Mouse (Mus musculus) liver, embryonic 13.5 days (tissue): Measurements from ENCODE around the gene Cabp4. TPM values are rescaled to one million over a fixed set of nuclear protein-coding genes. Genes with fewer than 3 reads are reported as not detected.

Experiments used
- ATAC-seq: fragments of 200-750 bp; cut with Nextera tagmentation; 2 replicates; pipeline ENCODE4 v1.8.0; 2017; ENCODE audit warnings: low read depth, mild to moderate bottlenecking, moderate number of reproducible peaks, moderate library complexity
- DNase-seq: peaks from one replicate; pipeline ENCODE4 v3.0.0; 2022
- H3K27ac ChIP-seq: fragments of 300-500 bp; sonication (generic); 2 replicates; pipeline ENCODE4 v1.5.1; 2015; ENCODE audit warnings: moderate library complexity, mild to moderate bottlenecking, inconsistent platforms
- H3K27me3 ChIP-seq: fragments of 300-500 bp; sonication (generic); 2 replicates; pipeline ENCODE4 v1.6.1; 2015; ENCODE audit warnings: mild to moderate bottlenecking, inconsistent platforms
- H3K36me3 ChIP-seq: fragments of 300-500 bp; sonication (generic); 2 replicates; pipeline ENCODE4 v1.6.1; 2015; ENCODE audit warnings: mild to moderate bottlenecking, inconsistent platforms
- H3K4me1 ChIP-seq: fragments of 300-500 bp; sonication (generic); replicated peaks from 2 replicates; pipeline ENCODE4 v1.6.1; 2015; ENCODE audit warnings: inconsistent platforms
- H3K4me2 ChIP-seq: fragments of 300-500 bp; sonication (generic); 2 replicates; pipeline ENCODE4 v1.6.1; 2015; ENCODE audit warnings: inconsistent platforms, mild to moderate bottlenecking, moderate library complexity
- H3K4me3 ChIP-seq: fragments of 300-500 bp; sonication (generic); replicated peaks from 2 replicates; pipeline ENCODE4 v1.5.1; 2015; ENCODE audit warnings: mild to moderate bottlenecking, inconsistent platforms
- H3K9ac ChIP-seq: fragments of 300-500 bp; sonication (generic); 2 replicates; pipeline ENCODE4 v1.6.1; 2015; ENCODE audit warnings: mild to moderate bottlenecking, inconsistent platforms
- H3K9me3 ChIP-seq: fragments of 300-500 bp; sonication (generic); replicated peaks from 2 replicates; pipeline ENCODE4 v1.6.1; 2016; ENCODE audit warnings: inconsistent platforms
- WGBS: fragments of 180-500 bp; shearing (Covaris S2); methylation state at CpG from one replicate; pipeline ENCODE4 v1.1.7; 2015; ENCODE audit not compliant: insufficient replicate concordance; 5-methylcytosine and 5-hydroxymethylcytosine counted together
- polyA plus RNA-seq: library from polyadenylated mRNA; unstranded; fragments of >200 nt; fragmentation: Nextera tagmentation; extraction: Ambion mirVana; gene quantifications from 2 replicates; pipeline ENCODE4 v1.2.1, GENCODE M21; 2015

Gene Cabp4
- polyA plus RNA-seq, 1 experiment from 2014 or later, result 0.07 TPM

DNA sequence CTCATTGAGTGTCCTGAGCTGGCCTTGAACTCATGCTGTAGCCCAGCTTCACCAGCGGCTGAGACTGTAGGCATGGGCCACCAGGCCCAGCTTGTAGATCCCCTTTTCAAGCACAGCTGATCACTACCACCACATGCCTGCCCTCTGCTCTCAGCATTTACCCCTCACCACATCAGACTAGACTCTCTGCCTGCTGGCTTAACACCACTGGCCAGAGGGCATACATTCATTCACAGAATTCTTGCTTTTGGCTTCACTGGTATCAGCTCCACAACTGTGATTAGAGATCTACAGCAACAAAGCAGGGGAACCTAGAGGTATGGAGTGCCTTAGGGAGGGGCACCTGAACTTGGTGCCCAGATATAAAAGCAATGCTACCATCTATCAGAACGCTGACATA lies 23.3 kb downstream of the Cabp4 start:
- Histone ChIP-seq H3K4me1 (peaks cover 58% of the 10 kb centered on the region), H3K9ac (no peak overlapping the region)

GRCm38 (mm10) chr19:4119716-4120487 lies 23.9 kb downstream of the Cabp4 start:
- no peak for ATAC-seq
- Histone ChIP-seq H3K27me3 (no peaks in the 10 kb centered on the region), H3K4me3 (no peak overlapping the region), H3K9ac (no peak overlapping the region), H3K4me2 (peak overlapping the region; percentile 73), H3K36me3 (peaks cover 35% of the 10 kb centered on the region), H3K27ac (no peak overlapping the region), H3K4me1 (peaks cover 56% of the 10 kb centered on the region), H3K9me3 (no peaks in the 10 kb centered on the region)
- WGBS, result 59% methylated on average over 6 of the region's 6 CpGs
- no peak for DNase-seq

More for the DNA sequence above, 23.3 kb downstream of the Cabp4 start:
- ATAC-seq (no peak), DNase-seq (no peak)
- H3K9me3 ChIP-seq, result no peaks in the 10 kb centered on the region
- H3K27me3 ChIP-seq, result no peaks in the 10 kb centered on the region
- 91% methylated on average over 2 of the region's 2 CpGs for WGBS
- H3K27ac ChIP-seq, result no peak overlapping the region
- peak overlapping the region; percentile 60; the same call in 1 of the 2 replicates for H3K4me3 ChIP-seq
- H3K4me2 ChIP-seq, result peak overlapping the region; percentile 73
- peaks cover 30% of the 10 kb centered on the region for H3K36me3 ChIP-seq

GRCm38 (mm10) chr19:4118350-4118749 lies 25.5 kb downstream of the Cabp4 start:
- Histone ChIP-seq H3K27ac (no peak overlapping the region), H3K4me2 (no peak overlapping the region), H3K4me1 (peaks cover 56% of the 10 kb centered on the region), H3K27me3 (no peaks in the 10 kb centered on the region), H3K9me3 (no peaks in the 10 kb centered on the region), H3K9ac (no peak overlapping the region), H3K36me3 (peaks cover 46% of the 10 kb centered on the region), H3K4me3 (no peak overlapping the region)
- ATAC-seq, result no peak
- DNase-seq, result no peak
- WGBS, result 82% methylated on average over 2 of the region's 2 CpGs

DNA sequence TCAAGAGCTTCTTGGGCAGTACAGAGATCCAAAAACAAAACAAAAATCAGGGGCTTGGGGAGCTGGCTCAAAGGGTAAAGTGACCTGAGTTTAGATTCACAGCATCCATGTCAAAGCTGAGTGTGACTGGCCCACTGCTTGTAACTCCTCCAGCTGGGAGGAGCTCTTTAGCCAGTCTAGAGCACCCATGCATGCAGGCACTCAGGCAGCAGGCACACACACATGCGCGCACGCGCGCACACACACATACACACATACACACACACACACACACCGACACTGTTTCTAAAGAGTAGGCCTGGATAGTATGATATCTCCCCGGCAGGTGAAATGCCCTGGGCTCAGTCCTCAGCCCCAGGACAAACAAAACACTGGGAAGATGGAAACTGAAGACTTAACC lies 26.8 kb downstream of the Cabp4 start:
- H3K36me3 ChIP-seq, result peaks cover 51% of the 10 kb centered on the region
- 92% methylated on average over 7 of the region's 7 CpGs for WGBS
- H3K9me3 ChIP-seq, result no peaks in the 10 kb centered on the region
- no peak overlapping the region for H3K4me3 ChIP-seq
- DNase-seq (no peak), ATAC-seq (no peak)
- no peak overlapping the region for H3K9ac ChIP-seq
- no peak overlapping the region for H3K27ac ChIP-seq
- H3K27me3 ChIP-seq, result no peaks in the 10 kb centered on the region
- H3K4me1 ChIP-seq, result peaks cover 56% of the 10 kb centered on the region
- no peak overlapping the region for H3K4me2 ChIP-seq

DNA sequence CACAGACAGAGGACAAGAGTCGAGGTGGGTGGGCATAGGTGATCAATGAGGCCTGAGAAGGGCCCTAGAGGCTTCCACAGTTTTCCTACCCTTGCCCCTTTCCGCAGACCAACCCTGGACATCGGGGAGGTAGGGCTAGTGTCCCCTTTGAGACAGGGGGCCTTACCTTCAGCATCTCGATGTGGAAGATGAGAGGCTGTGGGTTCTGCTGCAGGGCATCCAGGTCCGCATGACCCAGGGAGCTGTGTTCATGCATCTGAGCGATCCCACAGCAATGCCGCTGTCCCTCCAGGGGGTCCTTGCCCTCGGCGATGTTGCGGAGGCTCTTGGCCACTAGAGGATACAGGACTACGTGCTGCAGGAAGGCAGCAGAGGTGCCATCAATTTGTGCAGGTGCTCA lies 28.0 kb downstream of the Cabp4 start:
- H3K4me2 ChIP-seq, result no peak overlapping the region
- H3K27me3 ChIP-seq, result no peaks in the 10 kb centered on the region
- H3K36me3 ChIP-seq, result peaks cover 55% of the 10 kb centered on the region
- peaks cover 47% of the 10 kb centered on the region for H3K4me1 ChIP-seq
- 75% methylated on average over 11 of the region's 11 CpGs for WGBS
- H3K9me3 ChIP-seq, result no peaks in the 10 kb centered on the region
- no peak overlapping the region for H3K9ac ChIP-seq
- no peak overlapping the region for H3K27ac ChIP-seq
- DNase-seq (no peak), ATAC-seq (no peak)
- H3K4me3 ChIP-seq, result no peak overlapping the region

- WGBS, result 89% methylated on average over 10 of the region's 10 CpGs
- H3K9ac ChIP-seq, result no peak overlapping the region
- no peak for ATAC-seq
- H3K4me1 ChIP-seq, result peaks cover 41% of the 10 kb centered on the region
- 0 out of 2 replicates have a peak overlapping the region, but pooled peaks have one; percentile 4 for H3K27ac ChIP-seq
- no peak overlapping the region for H3K4me3 ChIP-seq
- no peak for DNase-seq
- no peaks in the 10 kb centered on the region for H3K9me3 ChIP-seq
- peaks cover 55% of the 10 kb centered on the region for H3K36me3 ChIP-seq
- no peaks in the 10 kb centered on the region for H3K27me3 ChIP-seq
- no peak overlapping the region for H3K4me2 ChIP-seq
Observed at GRCm38 (mm10) chr19:4115144-4115543, 28.7 kb downstream of the Cabp4 start.

- H3K36me3 ChIP-seq, result peaks cover 55% of the 10 kb centered on the region
- no peaks in the 10 kb centered on the region for H3K9me3 ChIP-seq
- ATAC-seq, result no peak
- no peaks in the 10 kb centered on the region for H3K27me3 ChIP-seq
- H3K4me3 ChIP-seq, result no peak overlapping the region
- H3K4me1 ChIP-seq, result peaks cover 36% of the 10 kb centered on the region
- H3K9ac ChIP-seq, result peak overlapping the region; percentile 63; the same call in 1 of the 2 replicates
- 76% methylated on average over 10 of the region's 10 CpGs for WGBS
- peak overlapping the region; percentile 51 for H3K4me2 ChIP-seq
- no peak for DNase-seq
- H3K27ac ChIP-seq, result peak overlapping the region; percentile 74; the same call in 1 of the 2 replicates
Observed at GRCm38 (mm10) chr19:4114551-4114950, 29.3 kb downstream of the Cabp4 start.

DNA sequence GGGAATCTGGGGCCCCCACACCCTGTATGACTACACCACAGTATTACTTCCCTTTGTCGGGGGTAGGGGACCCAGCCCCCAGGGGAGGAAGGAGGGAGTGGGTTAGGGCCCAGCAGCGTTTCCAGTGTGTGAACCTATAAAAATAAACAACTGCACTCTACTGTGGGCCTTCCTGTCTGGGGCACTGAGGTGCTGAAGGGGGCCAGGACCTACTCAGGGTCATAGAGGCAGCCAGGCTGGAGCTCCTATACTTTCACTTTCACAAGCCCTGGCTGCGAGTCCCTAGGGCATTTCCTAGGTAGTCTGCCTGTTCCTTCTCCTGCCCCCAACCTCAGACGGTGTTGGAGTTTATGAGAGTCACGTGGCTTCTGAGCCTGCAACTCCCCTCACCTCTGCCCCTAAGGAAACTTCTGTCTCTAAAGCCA lies 30.0 kb downstream of the Cabp4 start:
- DNase-seq (no peak), ATAC-seq (peak; percentile 33)
- H3K9ac ChIP-seq, result peak overlapping the region; percentile 63
- WGBS, result 13% methylated on average over 5 of the region's 5 CpGs
- H3K36me3 ChIP-seq, result peaks cover 53% of the 10 kb centered on the region
- H3K27ac ChIP-seq, result peak overlapping the region; percentile 74
- no peaks in the 10 kb centered on the region for H3K27me3 ChIP-seq
- peaks cover 33% of the 10 kb centered on the region for H3K4me1 ChIP-seq
- H3K9me3 ChIP-seq, result no peaks in the 10 kb centered on the region
- H3K4me3 ChIP-seq, result peak overlapping the region; percentile 22
- peak overlapping the region; percentile 51 for H3K4me2 ChIP-seq

DNA sequence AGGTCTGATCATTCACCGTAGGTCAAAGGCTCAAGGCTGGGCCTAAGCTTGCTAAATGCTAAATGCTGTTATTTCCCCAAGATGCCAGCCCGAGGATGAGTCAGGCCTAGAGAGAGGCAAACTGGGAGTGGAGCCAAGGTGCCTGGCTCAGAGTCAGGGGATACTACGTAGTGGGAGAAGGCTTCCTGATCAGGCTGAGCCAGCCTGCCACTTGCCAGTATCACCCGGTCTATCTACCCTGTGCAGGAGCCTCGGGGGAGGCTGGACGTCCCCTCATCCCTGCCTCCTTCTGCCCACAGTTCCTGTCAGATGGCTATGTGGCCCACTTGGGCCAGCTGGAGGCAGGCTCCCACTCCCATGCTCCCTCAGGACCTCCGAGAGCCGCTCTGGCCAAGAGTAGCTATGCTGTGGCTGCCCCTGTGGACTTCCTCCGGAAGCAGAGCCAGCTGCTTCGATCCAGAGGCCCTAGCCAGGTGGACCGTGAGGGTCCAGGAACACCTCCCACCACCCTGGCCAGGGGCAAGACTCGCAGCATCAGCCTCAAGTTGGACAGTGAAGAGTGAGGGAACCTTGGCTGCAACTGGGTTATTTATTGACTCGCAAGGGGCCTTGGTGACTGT lies 30.5 kb downstream of the Cabp4 start:
- ATAC-seq (peak; percentile 81), DNase-seq (no peak)
- H3K4me3 ChIP-seq, result peak overlapping the region; percentile 22
- peak overlapping the region; percentile 51 for H3K4me2 ChIP-seq
- no peaks in the 10 kb centered on the region for H3K9me3 ChIP-seq
- peak overlapping the region; percentile 74 for H3K27ac ChIP-seq
- H3K9ac ChIP-seq, result peak overlapping the region; percentile 63
- WGBS, result 28% methylated on average over 13 of the region's 13 CpGs
- H3K36me3 ChIP-seq, result peaks cover 51% of the 10 kb centered on the region
- peaks cover 33% of the 10 kb centered on the region for H3K4me1 ChIP-seq
- no peaks in the 10 kb centered on the region for H3K27me3 ChIP-seq

- H3K36me3 ChIP-seq, result peaks cover 41% of the 10 kb centered on the region
- DNase-seq (no peak), ATAC-seq (no peak)
- no peaks in the 10 kb centered on the region for H3K27me3 ChIP-seq
- peaks cover 33% of the 10 kb centered on the region for H3K4me1 ChIP-seq
- H3K9ac ChIP-seq, result no peak overlapping the region
- H3K4me2 ChIP-seq, result 0 out of 2 replicates have a peak overlapping the region, but pooled peaks have one; percentile 51
- no peaks in the 10 kb centered on the region for H3K9me3 ChIP-seq
- 84% methylated on average over 26 of the region's 26 CpGs for WGBS
- no peak overlapping the region for H3K4me3 ChIP-seq
- H3K27ac ChIP-seq, result no peak overlapping the region
Observed at GRCm38 (mm10) chr19:4112063-4112960, 31.5 kb downstream of the Cabp4 start.

DNA sequence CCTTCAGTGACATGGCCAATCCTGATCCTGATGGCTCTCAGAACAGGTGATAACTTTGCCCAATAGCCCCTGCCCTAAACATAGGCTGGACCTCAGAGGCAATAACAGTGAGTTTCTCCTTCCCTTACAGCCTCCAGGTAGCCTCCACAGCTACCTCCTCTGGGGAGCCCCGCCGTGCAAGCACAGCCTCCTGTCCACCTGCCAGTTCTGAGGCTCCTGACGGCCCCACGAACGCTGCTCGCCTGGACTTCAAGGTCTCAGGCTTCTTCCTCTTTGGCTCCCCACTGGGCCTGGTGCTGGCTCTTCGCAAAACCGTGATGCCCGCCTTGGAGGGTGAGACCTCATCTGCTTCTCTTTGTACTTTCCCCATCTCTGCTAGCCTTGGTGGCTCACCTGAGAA lies 35.3 kb downstream of the Cabp4 start:
- no peak for ATAC-seq
- peaks cover 17% of the 10 kb centered on the region for H3K4me1 ChIP-seq

More for the DNA sequence above, 35.3 kb downstream of the Cabp4 start:
- Histone ChIP-seq H3K9me3 (no peaks in the 10 kb centered on the region), H3K9ac (no peak overlapping the region), H3K27ac (no peak overlapping the region), H3K36me3 (0 out of 2 replicates have a peak, but pooled peaks cover 9% of the 10 kb centered on the region), H3K4me3 (no peak overlapping the region), H3K4me2 (no peak overlapping the region), H3K27me3 (peaks cover 11% of the 10 kb centered on the region)
- no peak for DNase-seq
- WGBS, result 72% methylated on average over 9 of the region's 9 CpGs
